Mouse (Mus musculus) gonadal fat pad, adult 2 months (tissue): ENCODE measurements around the gene Fgfr2. TPM values are rescaled to one million over a fixed set of nuclear protein-coding genes. Genes with fewer than 3 reads are reported as not detected.
"Not testable (repeated sequence)": the region's sequence is repeated elsewhere in the genome, so short reads cannot be mapped to it uniquely, and the experiment has no call there.

Experiments used
- DNase-seq: peaks from one replicate; pipeline ENCODE4 v3.0.0-alpha.2; 2012; ENCODE audit warnings: low read depth
- polyA plus RNA-seq: library from polyadenylated mRNA; depleted of rRNA; stranded (reverse); fragments of >200 nt; gene quantifications from 2 replicates; pipeline ENCODE4 v1.2.3, GENCODE M21; 2012

Gene Fgfr2
- polyA plus RNA-seq, 1 experiment = 33.3 TPM

GRCm38 (mm10) chr7:130688601-130689000, 2434.5 kb downstream of the Fgfr2 start:
- no peak for DNase-seq

GRCm38 (mm10) chr7:130681798-130682197, 2441.4 kb downstream of the Fgfr2 start:
- DNase-seq = no peak

GRCm38 (mm10) chr7:130678414-130678813, 2444.7 kb downstream of the Fgfr2 start:
- no peak for DNase-seq

- no peak for DNase-seq
Measured at GRCm38 (mm10) chr7:130677541-130678274, 2445.4 kb downstream of the Fgfr2 start.

- no peak for DNase-seq
Measured at GRCm38 (mm10) chr7:130676885-130677540, 2446.1 kb downstream of the Fgfr2 start.

GRCm38 (mm10) chr7:130674526-130674925, 2448.6 kb downstream of the Fgfr2 start:
- DNase-seq = no peak

GRCm38 (mm10) chr7:130673169-130674033, 2449.7 kb downstream of the Fgfr2 start:
- no peak for DNase-seq

- no peak for DNase-seq
Measured at GRCm38 (mm10) chr7:130671301-130671700, 2451.8 kb downstream of the Fgfr2 start.

GRCm38 (mm10) chr7:130670358-130670757, 2452.8 kb downstream of the Fgfr2 start:
- no peak for DNase-seq

GRCm38 (mm10) chr7:130669370-130669881, 2453.7 kb downstream of the Fgfr2 start:
- no peak for DNase-seq

GRCm38 (mm10) chr7:130668729-130669281, 2454.3 kb downstream of the Fgfr2 start:
- DNase-seq = no peak

GRCm38 (mm10) chr7:130668013-130668412, 2455.1 kb downstream of the Fgfr2 start:
- DNase-seq = not testable (repeated sequence)

- no peak for DNase-seq
Measured at GRCm38 (mm10) chr7:130665358-130665757, 2457.8 kb downstream of the Fgfr2 start.

GRCm38 (mm10) chr7:130664629-130665028, 2458.5 kb downstream of the Fgfr2 start:
- no peak for DNase-seq

GRCm38 (mm10) chr7:130664037-130664436, 2459.1 kb downstream of the Fgfr2 start:
- no peak for DNase-seq

- DNase-seq = no peak
Measured at GRCm38 (mm10) chr7:130662869-130663268, 2460.3 kb downstream of the Fgfr2 start.

- no peak for DNase-seq
Measured at GRCm38 (mm10) chr7:130662250-130662649, 2460.9 kb downstream of the Fgfr2 start.

- no peak for DNase-seq
Measured at GRCm38 (mm10) chr7:130659129-130659528, 2464.0 kb downstream of the Fgfr2 start.

- DNase-seq = peak; percentile 64
Measured at GRCm38 (mm10) chr7:130657751-130658150, 2465.4 kb downstream of the Fgfr2 start.

- no peak for DNase-seq
Measured at GRCm38 (mm10) chr7:130656965-130657364, 2466.2 kb downstream of the Fgfr2 start.

- no peak for DNase-seq
Measured at GRCm38 (mm10) chr7:130654562-130654961, 2468.6 kb downstream of the Fgfr2 start.
